Mouse (Mus musculus) spleen, adult 2 months (tissue): Measurements from ENCODE around the gene Ubac2.

ENCODE experiments used
- CTCF ChIP-seq: fragments of 200-500 bp; IDR thresholded peaks from 2 replicates; pipeline ENCODE4 v1.5.1; 2011; ENCODE audit warnings: mild to moderate bottlenecking, inconsistent platforms; ENCODE audit not compliant: insufficient read depth, insufficient read length, insufficient replicate concordance; ENCODE audit errors: extremely low read depth
- POLR2A ChIP-seq: fragments of 200-500 bp; IDR thresholded peaks from 2 replicates; pipeline ENCODE4 v1.6.1; 2011; ENCODE audit warnings: low read depth, low read length, inconsistent platforms

GRCm38 (mm10) chr14:122023054-122023453 is 144.6 kb downstream of the Ubac2 start:
- no peak for TF ChIP-seq POLR2A
- no peak for TF ChIP-seq CTCF
